Mouse (Mus musculus) E14TG2a.4 (cell line): ENCODE measurements around the gene Ltbp2.

ENCODE experiments used
- CTCF ChIP-seq: conservative IDR thresholded peaks from 2 replicates; pipeline ENCODE4 v1.5.1; 2014; ENCODE audit warnings: low read length
- NANOG ChIP-seq: IDR thresholded peaks from 2 replicates; pipeline ENCODE4 v1.6.1; 2014; ENCODE audit warnings: borderline replicate concordance, low read length, mixed read lengths
- POU5F1 ChIP-seq: IDR thresholded peaks from 2 replicates; pipeline ENCODE4 v1.6.1; 2014; ENCODE audit warnings: low read length, borderline replicate concordance

DNA sequence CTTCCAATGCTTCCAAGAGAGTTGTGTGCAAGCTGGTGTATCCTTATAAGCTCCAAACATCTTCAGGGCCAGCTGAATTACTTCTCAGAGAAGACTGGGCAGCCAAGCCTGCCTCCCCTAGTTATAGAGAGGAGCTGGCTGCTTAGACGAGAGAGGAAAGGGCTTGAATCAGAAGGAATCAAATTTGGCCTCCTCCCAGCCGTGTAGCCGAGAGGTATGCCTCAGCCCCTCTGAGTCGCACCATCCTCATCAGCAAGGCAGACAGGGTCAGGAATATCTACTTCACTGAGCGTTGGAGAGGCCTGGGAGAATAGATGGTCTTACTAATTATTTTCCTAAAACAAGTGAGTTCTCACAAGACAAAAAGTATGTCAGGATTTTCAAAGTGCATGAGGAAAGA lies 40.7 kb downstream of the Ltbp2 start:
- TF ChIP-seq CTCF = no peak
- TF ChIP-seq POU5F1 = no peak
- no peak for TF ChIP-seq NANOG
